Comparison of ENCODE assay signal across 12 mouse cellular contexts in genomic region chr10:63601206-63601605, GRCm38 (mm10).
"Had no signal": no experiment of that assay in that cellular context is flagged by ENCODE, and none has a peak within 500 bp of the region (broad histone marks: within the 10 kb centered on the region; RNA-seq: fewer than 3 reads in every experiment).

No protein-coding gene starts in this region.

- H3K4me2 ChIP-seq: limb, embryonic 15.5 days; liver, embryonic 12.5 days; lung, embryonic 14.5 days; neural tube, embryonic 13.5 days had no signal

- H3K9me3 ChIP-seq: limb, embryonic 15.5 days; midbrain, embryonic 10.5 days had no signal

- H3K4me3 ChIP-seq: limb, embryonic 15.5 days; liver, embryonic 12.5 days; midbrain, embryonic 10.5 days; neural tube, embryonic 13.5 days had no signal

- H3K9ac ChIP-seq: limb, embryonic 15.5 days; liver, embryonic 12.5 days; lung, embryonic 14.5 days; neural tube, embryonic 13.5 days had no signal

- DNase-seq: kidney, postnatal 14 days; lung, embryonic 14.5 days; lung, postnatal 10 days; lung, postnatal 4 days; right cerebral cortex, postnatal 14 days; thymus, postnatal 4 days had no signal

- H3K27ac ChIP-seq: limb, embryonic 15.5 days; liver, embryonic 12.5 days; midbrain, embryonic 10.5 days; neural tube, embryonic 13.5 days; stomach, postnatal 0 days had no signal

- H3K27me3 ChIP-seq: limb, embryonic 15.5 days; liver, embryonic 12.5 days; neural tube, embryonic 13.5 days had no signal

- H3K36me3 ChIP-seq: limb, embryonic 15.5 days; liver, embryonic 12.5 days; midbrain, embryonic 10.5 days; neural tube, embryonic 13.5 days had no signal

- H3K4me1 ChIP-seq: limb, embryonic 15.5 days; liver, embryonic 12.5 days; midbrain, embryonic 10.5 days; neural tube, embryonic 13.5 days had no signal

- ATAC-seq: liver, embryonic 12.5 days; midbrain, embryonic 16.5 days had no signal
